Mouse (Mus musculus) CD4-positive, CD25-positive, alpha-beta regulatory T cell, adult 2 months (primary cell): ENCODE results near the gene Psg23.
"Not testable (repeated sequence)": the region's sequence is repeated elsewhere in the genome, so short reads cannot be mapped to it uniquely, and the experiment has no call there.

ENCODE experiments used
- DNase-seq: peaks from one replicate; pipeline ENCODE4 v3.0.0-alpha.2; 2012; ENCODE audit warnings: low read depth, low spot score

The Psg23 gene

DNA sequence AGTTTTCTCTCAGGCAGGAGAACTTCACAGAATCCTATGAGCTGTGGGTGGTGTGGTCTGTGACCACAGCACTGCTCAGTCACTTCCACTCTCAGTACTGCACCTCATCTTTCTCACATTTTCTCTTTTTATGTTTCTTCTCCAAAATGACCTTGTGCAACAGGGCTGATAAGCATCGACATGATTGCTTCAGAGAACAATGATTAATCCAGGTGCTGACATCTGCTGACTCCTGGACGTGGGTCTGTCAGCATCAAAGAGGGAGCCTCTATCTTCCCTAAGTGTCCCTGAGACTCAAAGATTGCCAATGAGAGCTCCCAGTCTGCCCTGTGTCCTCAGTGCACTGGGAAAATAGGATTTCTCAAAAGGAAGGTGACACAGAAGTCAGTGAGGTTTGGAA is at the start of gene Psg23:
TSS of gene Psg23 (minus strand) at position 101 of the 400 bp plus-strand sequence.
- DNase-seq, result not testable (repeated sequence)

DNA sequence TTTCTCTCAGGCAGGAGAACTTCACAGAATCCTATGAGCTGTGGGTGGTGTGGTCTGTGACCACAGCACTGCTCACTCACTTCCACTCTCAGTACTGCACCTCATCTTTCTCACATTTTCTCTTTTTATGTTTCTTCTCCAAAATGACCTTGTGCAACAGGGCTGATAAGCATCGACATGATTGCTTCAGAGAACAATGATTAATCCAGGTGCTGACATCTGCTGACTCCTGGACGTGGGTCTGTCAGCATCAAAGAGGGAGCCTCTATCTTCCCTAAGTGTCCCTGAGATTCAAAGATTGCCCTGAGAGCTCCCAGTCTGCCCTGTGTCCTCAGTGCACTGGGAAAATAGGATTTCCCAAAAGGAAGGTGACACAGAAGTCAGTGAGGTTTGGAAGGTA is 40.3 kb upstream of the Psg23 start, which contains the start of gene Psg21:
TSS of gene Psg21 (minus strand) at position 101 of the 400 bp plus-strand sequence.
- not testable (repeated sequence) for DNase-seq

DNA sequence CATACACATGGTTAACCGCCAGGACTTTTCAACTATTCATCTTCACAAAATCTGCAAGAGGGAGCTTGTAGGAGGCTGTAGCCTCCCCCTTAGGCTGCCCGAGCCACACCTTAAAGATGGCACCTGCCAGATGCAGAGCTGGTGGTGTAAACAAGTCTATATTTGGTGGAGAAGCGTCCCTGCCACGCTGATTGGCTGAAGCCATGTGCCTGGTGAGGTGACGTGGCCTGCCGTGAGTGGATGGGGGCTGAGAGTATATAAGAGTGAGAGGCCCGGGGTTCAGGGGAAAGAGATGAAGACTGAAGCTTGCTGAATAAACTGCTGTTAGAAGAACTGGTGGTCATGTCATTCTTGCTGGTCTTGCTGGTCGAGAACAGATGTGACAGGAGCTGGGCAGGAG is 10.6 kb upstream of the Psg23 start:
- DNase-seq, result not testable (repeated sequence)

DNA sequence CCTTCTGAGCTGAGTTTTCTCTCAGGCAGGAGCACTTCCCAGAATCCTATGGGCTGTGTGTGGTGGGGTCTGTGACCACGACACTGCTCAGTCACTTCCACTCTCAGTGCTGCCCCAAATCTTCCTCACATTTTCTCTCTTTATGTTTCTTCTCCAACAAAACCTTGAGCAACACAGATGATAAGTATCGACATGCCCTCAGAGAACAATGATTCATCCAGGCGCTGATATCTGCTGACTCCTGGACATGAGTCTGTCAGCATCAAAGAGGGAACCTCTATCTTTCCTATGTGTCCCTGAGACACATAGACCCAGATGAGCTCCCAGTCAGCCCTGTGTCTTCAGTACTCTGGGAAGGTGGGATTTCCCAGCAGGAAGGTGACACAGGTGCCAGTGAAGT is 49.1 kb downstream of the Psg23 start, which contains the start of gene Psg27:
TSS of gene Psg27 (minus strand) at position 101 of the 400 bp plus-strand sequence.
- no peak for DNase-seq

DNA sequence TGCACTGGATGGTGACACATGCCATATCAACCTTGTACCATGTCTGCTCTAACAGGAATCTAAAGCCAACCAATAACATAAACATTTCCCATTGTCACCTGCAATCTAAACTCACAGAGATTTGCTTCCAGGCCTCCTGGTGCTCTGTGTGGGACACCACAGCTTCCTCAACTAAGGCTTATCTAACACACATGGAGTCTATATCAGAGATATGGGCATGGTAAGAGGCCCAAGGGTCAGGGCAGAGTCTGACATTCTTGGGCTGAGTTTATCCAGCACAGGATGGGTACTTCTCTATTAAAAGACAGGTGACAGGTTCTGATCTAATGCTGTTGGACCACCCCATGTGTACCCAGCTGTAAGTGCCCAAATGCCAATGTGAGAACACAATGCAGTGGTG is 56.5 kb downstream of the Psg23 start:
- DNase-seq, result no peak
